Mouse (Mus musculus): ENCODE data around the gene Olfr974.

- no peak for TF ChIP-seq CTCF (IDR thresholded peaks at IDR 0.05; ENCODE audit: low read depth, low read length)
- no peak for TF ChIP-seq POLR2A (IDR thresholded peaks at IDR 0.05; ENCODE audit: extremely low read depth, insufficient read depth, low read length)
These were observed 32.2 kb upstream of the Olfr974 start for GRCm38 (mm10) chr9:39905106-39905505.
